Mouse (Mus musculus) thymus, postnatal 10 days (tissue): ENCODE data around the gene Ilkap.
A peak's percentile ranks its signal among the peaks of the same experiment; 100 is the strongest.

Experiments
- DNase-seq, 2 experiments: peaks; one replicate each; pipeline ENCODE4 v3.0.0; 2021; ENCODE audit warnings: low spot score in 2 of 2

The Ilkap gene

DNA sequence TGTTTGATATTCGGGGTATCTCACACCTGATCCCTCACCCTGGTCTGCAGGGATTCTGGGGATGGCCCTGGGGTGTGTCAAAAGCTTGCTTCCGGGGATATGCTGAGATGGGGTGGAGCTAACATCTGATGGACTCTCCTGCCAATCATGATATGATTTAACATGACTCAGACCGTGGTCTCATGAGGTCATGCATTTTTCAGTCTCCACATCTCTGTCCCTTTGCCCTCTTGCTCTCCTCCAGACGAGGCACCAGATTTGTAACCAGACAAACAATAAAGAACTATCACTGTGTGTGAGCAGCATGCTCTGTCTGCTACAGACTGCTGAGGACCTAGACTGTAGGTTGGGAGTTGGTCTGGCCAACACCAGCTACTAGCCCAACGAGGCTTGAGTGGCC lies 36.5 kb downstream of the Ilkap start:
- no peak for DNase-seq

GRCm38 (mm10) chr1:91356105-91356504 lies 42.5 kb downstream of the Ilkap start:
- no peak for DNase-seq

GRCm38 (mm10) chr1:91352277-91352676 lies 46.3 kb downstream of the Ilkap start:
- no peak for DNase-seq

GRCm38 (mm10) chr1:91351249-91351648 lies 47.4 kb downstream of the Ilkap start:
- DNase-seq, result no peak

DNA sequence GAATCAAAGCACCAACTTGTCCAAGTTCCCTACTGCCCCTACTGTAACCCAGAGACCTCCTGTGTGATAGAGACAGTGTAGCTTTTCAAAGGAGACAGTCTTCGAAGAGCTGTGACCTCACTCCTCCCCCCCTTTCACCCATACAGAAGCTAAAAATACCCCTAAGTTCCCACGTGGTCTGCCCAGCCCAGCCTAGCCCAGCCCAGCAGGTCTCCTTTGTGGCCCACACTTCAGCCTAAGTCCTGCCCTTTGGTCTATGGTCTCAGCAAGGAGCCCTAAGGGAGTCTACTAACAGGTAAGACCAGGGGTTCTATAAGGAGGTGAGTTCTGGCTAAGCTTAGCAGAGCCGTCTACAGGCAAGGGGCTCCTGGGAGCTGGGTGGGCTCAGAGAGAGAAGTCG lies 47.8 kb downstream of the Ilkap start, which contains the start of gene Klhl30:
Gene Klhl30, plus strand, starts transcription at position 176 of the 400 bp plus-strand sequence.
- no peak for DNase-seq

DNA sequence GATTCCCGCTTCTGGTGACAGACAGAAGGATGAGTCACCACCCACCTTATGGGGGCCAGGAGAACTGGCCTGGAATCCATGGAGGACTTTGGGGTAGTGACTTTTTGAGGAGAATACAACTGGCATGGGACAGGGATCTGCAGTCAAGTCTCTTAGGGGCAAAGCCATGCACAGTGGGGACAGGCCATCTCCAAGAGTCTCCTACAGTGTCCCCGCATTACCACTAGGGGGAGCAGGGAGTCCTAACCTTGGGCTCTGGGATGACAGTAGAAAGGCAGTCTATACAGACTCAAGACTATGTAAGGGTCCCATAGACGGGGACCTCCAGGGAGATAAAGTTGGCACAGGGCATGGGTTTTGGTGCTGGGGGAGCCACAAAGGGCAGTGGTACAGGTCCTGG lies 51.7 kb downstream of the Ilkap start:
- peak; percentile 35 to 73 for DNase-seq

GRCm38 (mm10) chr1:91344921-91345685 lies 53.5 kb downstream of the Ilkap start:
- DNase-seq, result no peak

DNA sequence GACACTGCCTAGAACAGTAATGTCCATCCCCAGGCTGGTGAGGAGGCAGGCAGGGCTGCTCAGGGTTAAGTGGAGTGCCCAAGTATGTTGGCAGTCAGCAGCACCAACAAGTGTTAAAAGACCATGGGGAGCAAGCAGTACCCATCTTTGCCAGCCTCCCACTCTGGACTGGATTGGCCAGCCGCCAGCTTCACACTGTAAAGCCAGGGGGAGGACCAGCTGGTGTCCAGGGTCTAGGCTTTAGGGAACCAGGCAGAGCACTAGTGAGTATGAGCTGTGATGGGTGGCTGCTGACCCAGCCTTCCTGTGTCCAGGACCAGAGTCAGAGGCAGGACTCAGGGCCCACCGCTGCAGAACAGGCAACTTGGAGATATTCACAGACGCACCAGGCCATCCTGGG lies 54.6 kb downstream of the Ilkap start:
- DNase-seq, result no peak

GRCm38 (mm10) chr1:91337355-91337754 lies 61.3 kb downstream of the Ilkap start:
- DNase-seq, result no peak

DNA sequence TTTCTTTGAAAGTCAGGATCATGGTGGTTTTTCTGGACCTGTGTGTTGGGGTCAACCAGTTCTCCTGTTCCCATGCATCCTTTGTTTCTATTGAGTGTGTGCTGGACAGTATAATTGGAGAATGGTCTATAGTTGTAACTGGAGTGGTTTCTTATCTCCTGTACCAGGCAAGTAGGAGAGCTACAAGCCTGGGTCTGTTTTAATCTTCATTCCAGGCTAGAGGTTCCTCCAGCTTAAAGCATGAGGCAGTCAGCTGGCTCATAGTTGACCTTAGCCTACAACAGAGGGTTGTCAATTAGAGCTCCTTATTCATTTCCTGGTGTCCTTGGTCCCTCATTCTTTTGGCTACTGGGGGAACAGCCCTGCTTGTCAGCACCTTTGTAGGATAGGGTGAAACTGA lies 65.0 kb downstream of the Ilkap start:
- DNase-seq, result no peak

DNA sequence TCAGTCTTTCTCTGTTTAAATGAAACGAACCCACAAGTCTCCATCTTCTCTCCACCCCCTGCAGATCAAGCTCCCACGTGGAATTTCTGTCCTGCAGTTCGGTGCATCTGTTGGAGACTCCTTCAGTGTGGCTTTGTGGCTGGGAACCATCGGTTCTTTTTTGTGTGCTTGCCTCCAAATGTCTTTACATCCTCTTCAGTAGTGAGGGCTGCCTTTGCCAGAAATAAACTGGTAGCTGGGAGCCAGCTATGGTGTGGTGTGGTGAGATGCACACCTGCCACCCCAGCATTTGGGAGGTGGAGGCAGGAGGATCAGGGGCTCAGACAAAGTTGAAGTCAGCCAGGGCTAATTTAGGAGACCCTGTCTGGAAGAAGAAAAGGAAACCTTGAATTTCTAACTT lies 66.5 kb downstream of the Ilkap start:
- peak in 1 of 2 experiments; percentile 20 for DNase-seq

- no peak for DNase-seq
Observed at GRCm38 (mm10) chr1:91325488-91326042, 73.0 kb downstream of the Ilkap start.

DNA sequence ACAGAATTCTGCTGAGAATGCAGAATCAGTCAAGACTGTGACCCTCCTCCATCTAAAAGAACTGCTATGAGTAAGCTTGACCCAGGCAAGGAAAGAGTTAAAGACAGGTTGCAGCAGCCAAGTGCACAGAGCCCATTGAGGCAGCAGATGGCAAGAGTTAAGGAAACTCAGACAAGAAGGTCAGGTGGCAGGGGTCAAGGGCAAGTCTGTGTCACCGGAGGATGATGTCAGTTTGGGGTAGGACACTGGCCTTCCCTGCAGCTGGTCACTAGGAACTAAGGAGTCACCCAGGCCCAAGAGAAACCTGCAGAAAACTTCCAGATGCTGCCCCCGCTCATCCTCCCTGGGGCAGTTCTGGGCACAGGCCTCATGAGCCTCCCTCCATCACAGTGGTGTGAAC lies 74.0 kb downstream of the Ilkap start:
- DNase-seq, result no peak
